Mouse (Mus musculus) intestine, embryonic 16.5 days (tissue): ENCODE results near the gene Ogfod2. TPM values are rescaled to one million over a fixed set of nuclear protein-coding genes. Genes with fewer than 3 reads are reported as not detected.

Source experiments
- ATAC-seq: fragments of 200-750 bp; cut with Nextera tagmentation; 2 replicates; pipeline ENCODE4 v1.8.0; 2017; ENCODE audit warnings: moderate TSS enrichment, moderate library complexity
- H3K27ac ChIP-seq: fragments of 300-500 bp; sonication (generic); 2 replicates; pipeline ENCODE4 v1.5.1; 2014; ENCODE audit warnings: mild to moderate bottlenecking, low read length
- H3K27me3 ChIP-seq: fragments of 300-500 bp; sonication (generic); replicated peaks from 2 replicates; pipeline ENCODE4 v1.6.1; 2014; ENCODE audit warnings: low read length, control low read depth, mixed read lengths; ENCODE audit not compliant: control insufficient read depth, insufficient read depth
- H3K36me3 ChIP-seq: fragments of 300-500 bp; sonication (generic); 2 replicates; pipeline ENCODE4 v1.6.1; 2014; ENCODE audit warnings: low read length, control low read depth; ENCODE audit not compliant: control insufficient read depth, insufficient read depth
- H3K4me1 ChIP-seq: fragments of 300-500 bp; sonication (generic); 2 replicates; pipeline ENCODE4 v1.6.1; 2014; ENCODE audit warnings: low read length, control low read depth, mixed read lengths; ENCODE audit not compliant: control insufficient read depth, insufficient read depth
- H3K4me2 ChIP-seq: fragments of 300-500 bp; sonication (generic); 2 replicates; pipeline ENCODE4 v1.6.1; 2014; ENCODE audit warnings: low read depth, low read length, control low read depth
- H3K4me3 ChIP-seq: fragments of 300-500 bp; sonication (generic); 2 replicates; pipeline ENCODE4 v1.5.1; 2014; ENCODE audit warnings: mild to moderate bottlenecking, low read length
- H3K9ac ChIP-seq: fragments of 300-500 bp; sonication (generic); 2 replicates; pipeline ENCODE4 v1.6.1; 2014; ENCODE audit warnings: low read depth, low read length
- H3K9me3 ChIP-seq: fragments of 300-500 bp; sonication (generic); 2 replicates; pipeline ENCODE4 v1.6.1; 2016; ENCODE audit warnings: low read length, control low read depth; ENCODE audit not compliant: control insufficient read depth
- WGBS: fragments of 180-500 bp; shearing (Covaris S2); extraction: QIAGEN DNeasy Blood & Tissue Kit; methylation state at CpG from one replicate; pipeline ENCODE4 v1.1.7; 2014; 5-methylcytosine and 5-hydroxymethylcytosine counted together
- polyA plus RNA-seq: library from polyadenylated mRNA; unstranded; fragments of >200 nt; fragmentation: Nextera tagmentation; extraction: Ambion mirVana; gene quantifications from 2 replicates; pipeline ENCODE4 v1.2.1, GENCODE M21; 2015

Ogfod2 gene
- polyA plus RNA-seq, 1 experiment from 2014 or later = 30.5 TPM

GRCm38 (mm10) chr5:124125093-124125492, 13.0 kb downstream of the Ogfod2 start:
- H3K4me3 ChIP-seq = no peak overlapping the region
- H3K4me1 ChIP-seq = no peaks in the 10 kb centered on the region
- no peak overlapping the region for H3K27ac ChIP-seq
- peaks cover 7% of the 10 kb centered on the region; the same call in 1 of the 2 replicates for H3K36me3 ChIP-seq
- H3K9me3 ChIP-seq = no peaks in the 10 kb centered on the region
- no peak overlapping the region for H3K9ac ChIP-seq
- H3K4me2 ChIP-seq = no peak overlapping the region
- WGBS = 89% methylated on average over 11 of the region's 11 CpGs
- no peak for ATAC-seq
- no peaks in the 10 kb centered on the region for H3K27me3 ChIP-seq

- ATAC-seq = no peak
- H3K9me3 ChIP-seq = no peaks in the 10 kb centered on the region
- no peak overlapping the region for H3K4me3 ChIP-seq
- H3K9ac ChIP-seq = no peak overlapping the region
- 84% methylated on average over 5 of the region's 5 CpGs for WGBS
- no peak overlapping the region for H3K4me2 ChIP-seq
- H3K4me1 ChIP-seq = no peaks in the 10 kb centered on the region
- H3K27me3 ChIP-seq = no peaks in the 10 kb centered on the region
- H3K36me3 ChIP-seq = no peaks in the 10 kb centered on the region
- H3K27ac ChIP-seq = no peak overlapping the region
These were observed 22.2 kb downstream of the Ogfod2 start for GRCm38 (mm10) chr5:124134261-124134660.

GRCm38 (mm10) chr5:124138066-124138465, 26.0 kb downstream of the Ogfod2 start:
- H3K9me3 ChIP-seq = no peaks in the 10 kb centered on the region
- peaks cover 6% of the 10 kb centered on the region; the same call in 1 of the 2 replicates for H3K36me3 ChIP-seq
- no peak overlapping the region for H3K27ac ChIP-seq
- 63% methylated on average over 7 of the region's 7 CpGs for WGBS
- H3K4me1 ChIP-seq = no peaks in the 10 kb centered on the region
- ATAC-seq = no peak
- no peak overlapping the region for H3K9ac ChIP-seq
- H3K27me3 ChIP-seq = no peaks in the 10 kb centered on the region
- no peak overlapping the region for H3K4me2 ChIP-seq
- no peak overlapping the region for H3K4me3 ChIP-seq

- Histone ChIP-seq H3K4me1 (no peaks in the 10 kb centered on the region), H3K4me3 (no peak overlapping the region), H3K4me2 (no peak overlapping the region), H3K9ac (no peak overlapping the region), H3K36me3 (no peaks in the 10 kb centered on the region), H3K27me3 (no peaks in the 10 kb centered on the region), H3K27ac (no peak overlapping the region), H3K9me3 (no peaks in the 10 kb centered on the region)
- ATAC-seq = no peak
- WGBS = 54% methylated on average over 5 of the region's 5 CpGs
These were observed 36.9 kb downstream of the Ogfod2 start for GRCm38 (mm10) chr5:124149028-124149427.

- no peak overlapping the region for H3K9ac ChIP-seq
- no peak for ATAC-seq
- no peaks in the 10 kb centered on the region for H3K36me3 ChIP-seq
- no peak overlapping the region for H3K4me2 ChIP-seq
- no peak overlapping the region for H3K4me3 ChIP-seq
- 83% methylated on average over 7 of the region's 7 CpGs for WGBS
- no peaks in the 10 kb centered on the region for H3K9me3 ChIP-seq
- H3K27ac ChIP-seq = no peak overlapping the region
- no peaks in the 10 kb centered on the region for H3K4me1 ChIP-seq
- H3K27me3 ChIP-seq = no peaks in the 10 kb centered on the region
These were observed 38.8 kb downstream of the Ogfod2 start for GRCm38 (mm10) chr5:124150895-124151294.

GRCm38 (mm10) chr5:124152734-124153133, 40.6 kb downstream of the Ogfod2 start:
- H3K36me3 ChIP-seq = no peaks in the 10 kb centered on the region
- WGBS = 72% methylated on average over 4 of the region's 4 CpGs
- no peak overlapping the region for H3K27ac ChIP-seq
- no peak overlapping the region for H3K9ac ChIP-seq
- H3K4me2 ChIP-seq = no peak overlapping the region
- no peaks in the 10 kb centered on the region for H3K27me3 ChIP-seq
- no peak overlapping the region for H3K4me3 ChIP-seq
- no peak for ATAC-seq
- H3K4me1 ChIP-seq = no peaks in the 10 kb centered on the region
- H3K9me3 ChIP-seq = no peaks in the 10 kb centered on the region

- H3K4me2 ChIP-seq = no peak overlapping the region
- H3K4me1 ChIP-seq = peaks cover 8% of the 10 kb centered on the region
- no peak overlapping the region for H3K4me3 ChIP-seq
- H3K27me3 ChIP-seq = no peaks in the 10 kb centered on the region
- H3K27ac ChIP-seq = no peak overlapping the region
- no peaks in the 10 kb centered on the region for H3K36me3 ChIP-seq
- H3K9ac ChIP-seq = no peak overlapping the region
- 64% methylated on average over 5 of the region's 5 CpGs for WGBS
- no peak for ATAC-seq
- no peaks in the 10 kb centered on the region for H3K9me3 ChIP-seq
These were observed 43.8 kb downstream of the Ogfod2 start for GRCm38 (mm10) chr5:124155943-124156342.

GRCm38 (mm10) chr5:124158305-124158704, 46.2 kb downstream of the Ogfod2 start:
- Histone ChIP-seq H3K4me2 (no peak overlapping the region), H3K9ac (no peak overlapping the region), H3K9me3 (no peaks in the 10 kb centered on the region), H3K36me3 (no peaks in the 10 kb centered on the region), H3K27ac (no peak overlapping the region), H3K4me3 (no peak overlapping the region), H3K27me3 (no peaks in the 10 kb centered on the region), H3K4me1 (peaks cover 12% of the 10 kb centered on the region)
- ATAC-seq = no peak
- 62% methylated on average over 4 of the region's 4 CpGs for WGBS

- Histone ChIP-seq H3K9me3 (no peaks in the 10 kb centered on the region), H3K4me1 (peaks cover 16% of the 10 kb centered on the region), H3K36me3 (no peaks in the 10 kb centered on the region), H3K27ac (0 out of 2 replicates have a peak overlapping the region, but pooled peaks have one; percentile 11), H3K4me2 (no peak overlapping the region), H3K9ac (no peak overlapping the region), H3K27me3 (no peaks in the 10 kb centered on the region), H3K4me3 (no peak overlapping the region)
- ATAC-seq = no peak
- 23% methylated on average over 7 of the region's 7 CpGs for WGBS
These were observed 47.4 kb downstream of the Ogfod2 start for GRCm38 (mm10) chr5:124159453-124159852.

GRCm38 (mm10) chr5:124161831-124162230, 49.7 kb downstream of the Ogfod2 start:
- Histone ChIP-seq H3K27ac (no peak overlapping the region), H3K4me2 (no peak overlapping the region), H3K9ac (no peak overlapping the region), H3K4me1 (peaks cover 34% of the 10 kb centered on the region), H3K9me3 (no peaks in the 10 kb centered on the region), H3K4me3 (no peak overlapping the region), H3K27me3 (no peaks in the 10 kb centered on the region), H3K36me3 (no peaks in the 10 kb centered on the region)
- no peak for ATAC-seq
- 41% methylated on average over 10 of the region's 10 CpGs for WGBS
